Mouse (Mus musculus) gastrocnemius, postnatal 25 days (tissue): Measurements from ENCODE around the gene Sass6. TPM values are rescaled to one million over a fixed set of nuclear protein-coding genes. Genes with fewer than 3 reads are reported as not detected.
"Not testable (repeated sequence)": the region's sequence is repeated elsewhere in the genome, so short reads cannot be mapped to it uniquely, and the experiment has no call there.

Source experiments
- DNase-seq: peaks from one replicate; pipeline ENCODE4 v3.0.0; 2022
- total RNA-seq, 2 experiments: library from RNA; stranded (reverse); gene quantifications; 1 replicate in 1 of 2; 2 replicates in 1 of 2; pipeline ENCODE4 v1.2.3; 2021

The Sass6 gene
- total RNA-seq, 2 experiments from 2014 or later, result 1.5 to 3.6 TPM

DNA sequence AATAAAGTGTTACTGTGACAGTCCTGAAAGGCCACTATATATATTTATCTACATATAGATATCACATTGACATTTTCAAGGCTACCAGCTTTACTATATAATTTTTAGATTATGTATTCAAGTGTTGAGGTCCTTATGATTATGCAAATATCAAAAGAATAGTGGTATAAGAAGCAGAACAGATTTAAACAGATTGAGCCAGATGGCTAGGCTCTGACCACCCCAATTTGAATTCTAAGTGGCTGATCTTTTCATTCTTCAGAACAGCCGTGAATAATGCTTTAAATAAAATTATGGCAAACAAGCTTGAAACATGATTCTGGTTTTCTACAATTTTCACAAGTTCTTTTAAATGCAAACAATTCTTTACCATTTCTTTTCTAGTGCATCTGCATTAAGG is 36.7 kb downstream of the Sass6 start:
- no peak for DNase-seq

GRCm38 (mm10) chr3:116632971-116633370 is 38.2 kb downstream of the Sass6 start:
- DNase-seq, result no peak

- DNase-seq, result no peak
Measured at GRCm38 (mm10) chr3:116634091-116634490, 39.3 kb downstream of the Sass6 start.

- DNase-seq, result no peak
Measured at GRCm38 (mm10) chr3:116634853-116635252, 40.1 kb downstream of the Sass6 start.

DNA sequence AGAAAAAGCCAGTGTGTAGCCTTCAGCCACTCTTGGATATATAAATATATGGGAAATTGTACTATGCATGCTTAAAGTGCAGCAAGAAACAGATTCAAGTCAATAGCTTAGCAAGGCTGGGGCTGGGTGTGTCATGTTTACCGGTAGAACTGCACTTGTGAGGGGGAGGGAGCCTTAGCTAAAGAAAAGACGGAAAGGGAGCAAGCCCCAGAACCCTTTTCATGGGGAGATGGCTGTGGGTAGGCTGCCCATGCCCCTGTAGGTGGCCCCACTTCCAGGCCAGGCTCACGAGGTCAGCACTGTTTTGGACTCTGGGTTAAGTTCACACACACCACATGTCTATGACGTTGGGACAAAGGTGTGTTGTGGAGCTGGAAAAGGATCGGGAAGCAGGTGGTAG is 41.0 kb downstream of the Sass6 start:
- DNase-seq, result no peak

- DNase-seq, result no peak
Measured at GRCm38 (mm10) chr3:116637693-116638476, 43.1 kb downstream of the Sass6 start.

GRCm38 (mm10) chr3:116638572-116638971 is 43.8 kb downstream of the Sass6 start:
- DNase-seq, result no peak

DNA sequence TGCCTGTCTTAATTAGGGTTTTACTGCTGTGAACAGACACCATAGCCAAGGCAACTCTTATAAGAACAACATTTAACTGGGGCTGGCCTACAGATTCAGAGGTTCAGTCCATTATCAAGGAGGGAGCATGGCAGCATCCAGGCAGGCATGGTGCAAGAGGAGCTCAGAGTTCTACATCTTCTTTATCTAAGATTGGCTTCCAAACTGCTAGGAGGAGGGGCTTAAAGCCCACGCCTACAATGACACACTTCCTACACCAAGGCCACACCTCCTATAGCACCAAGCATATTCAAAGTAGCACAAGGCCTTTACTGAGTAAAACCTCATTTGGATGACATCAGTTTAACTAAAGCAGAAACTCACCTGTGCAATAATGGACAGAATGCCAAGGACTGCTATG is 45.2 kb downstream of the Sass6 start:
- no peak for DNase-seq

GRCm38 (mm10) chr3:116641811-116642371 is 47.1 kb downstream of the Sass6 start:
- DNase-seq, result no peak

DNA sequence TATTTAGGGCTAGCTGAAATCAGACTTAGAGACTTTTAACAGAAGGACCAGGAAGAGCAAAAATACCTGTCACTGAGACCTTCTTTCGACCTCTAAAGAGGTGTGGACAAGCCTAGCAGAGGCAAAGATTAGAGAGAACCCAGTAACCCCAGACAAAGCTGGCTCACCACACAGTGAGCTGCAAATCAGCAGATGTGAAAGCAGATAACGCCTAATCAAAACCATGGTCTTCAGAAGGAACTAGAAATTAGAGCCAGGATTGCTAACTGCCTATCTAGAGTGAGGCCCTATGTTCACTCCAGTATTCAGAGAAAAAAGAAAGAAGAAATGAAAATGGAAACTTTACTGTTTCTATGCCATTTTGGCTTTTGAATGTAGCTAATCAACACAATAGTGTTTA is 47.6 kb downstream of the Sass6 start:
- no peak for DNase-seq

DNA sequence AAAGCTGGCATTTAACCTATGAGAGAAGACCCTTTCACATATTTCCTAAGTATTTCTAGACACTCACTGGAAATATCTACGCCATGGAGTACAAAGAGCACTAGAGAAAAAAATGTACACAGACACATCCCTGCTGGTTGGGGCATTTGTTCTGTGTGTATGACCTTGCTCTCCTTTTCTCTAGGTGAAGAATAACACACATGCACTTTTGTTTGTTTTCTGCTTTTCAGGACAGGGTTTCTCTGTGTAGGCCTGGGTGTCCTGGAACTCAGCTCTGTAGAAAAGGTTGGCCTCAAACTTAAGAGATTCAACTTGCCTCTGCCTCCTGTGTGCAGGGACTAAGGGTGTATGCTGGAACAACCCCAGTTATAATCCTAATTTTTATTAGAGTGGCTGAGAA is 51.6 kb downstream of the Sass6 start:
- no peak for DNase-seq

DNA sequence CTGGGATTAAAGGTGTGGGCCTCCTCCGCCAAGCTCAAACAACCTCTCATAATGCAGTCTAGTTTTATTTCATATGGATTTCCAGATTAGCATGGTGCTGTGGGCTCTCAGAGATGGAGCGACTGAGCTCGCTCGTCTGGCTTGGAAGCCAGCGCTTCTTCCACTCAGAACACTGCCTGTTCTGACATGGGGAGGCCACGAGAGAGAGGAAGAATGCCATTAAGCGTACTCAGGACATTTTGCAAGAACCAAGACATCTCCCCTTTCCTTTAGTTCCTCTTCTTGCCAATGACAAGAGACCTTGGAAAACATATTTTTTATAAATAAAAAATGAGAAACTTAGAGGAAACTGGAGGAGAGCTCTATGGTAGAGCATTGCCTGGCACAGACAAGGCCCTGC is 54.0 kb downstream of the Sass6 start:
- DNase-seq, result no peak

DNA sequence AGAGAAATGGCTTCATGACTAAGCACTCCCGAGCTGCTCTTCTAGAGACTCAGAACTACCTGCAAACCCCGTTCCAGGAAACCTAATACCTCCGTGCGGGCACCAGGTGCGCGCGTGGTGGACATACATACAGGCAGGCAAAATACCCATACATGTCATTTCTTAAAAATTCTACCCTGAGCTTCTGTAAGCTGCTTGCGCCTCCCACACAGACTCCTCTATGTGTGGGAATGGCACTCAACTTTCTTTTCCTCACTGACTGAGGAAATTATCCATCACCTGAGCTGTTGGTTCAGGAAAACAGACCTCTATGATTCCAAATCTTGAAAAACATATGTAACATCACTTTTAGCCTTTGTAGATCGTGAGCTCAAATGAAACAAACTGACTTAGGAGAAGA is 55.9 kb downstream of the Sass6 start:
- no peak for DNase-seq

GRCm38 (mm10) chr3:116652033-116652446 is 57.3 kb downstream of the Sass6 start:
- DNase-seq, result no peak

DNA sequence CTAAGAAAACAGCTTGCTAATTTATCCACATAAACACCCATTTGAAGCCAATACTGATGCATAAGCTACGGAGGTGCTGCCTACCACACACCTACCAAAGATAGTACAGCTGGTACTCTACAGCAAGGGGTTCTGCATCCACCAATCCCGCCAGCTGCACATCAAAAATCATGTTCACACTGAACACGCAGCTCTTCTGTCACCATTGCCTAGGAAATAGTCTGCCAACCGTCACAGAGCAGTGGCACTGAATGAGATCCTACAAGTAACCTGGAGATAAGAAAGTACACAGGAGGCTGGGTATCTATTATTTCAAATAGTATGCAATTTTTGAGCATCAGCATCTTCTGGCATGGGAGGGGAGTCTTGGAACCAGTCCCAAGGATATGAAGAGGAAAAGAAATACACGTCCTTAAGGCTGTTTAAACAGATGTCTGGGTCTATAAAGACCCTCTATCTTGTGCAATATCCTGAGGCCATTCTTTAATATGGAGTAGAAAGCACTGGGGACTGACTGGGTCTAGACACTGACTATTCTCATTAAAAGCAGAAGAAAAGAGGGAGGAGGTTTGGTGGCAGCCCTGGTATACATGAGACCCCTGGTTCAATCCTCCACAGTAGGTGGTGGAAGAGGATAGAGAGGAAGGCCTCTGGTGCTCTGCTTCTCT is 58.6 kb downstream of the Sass6 start:
- no peak for DNase-seq

- not testable (repeated sequence) for DNase-seq
Measured at GRCm38 (mm10) chr3:116654051-116654450, 59.3 kb downstream of the Sass6 start.

DNA sequence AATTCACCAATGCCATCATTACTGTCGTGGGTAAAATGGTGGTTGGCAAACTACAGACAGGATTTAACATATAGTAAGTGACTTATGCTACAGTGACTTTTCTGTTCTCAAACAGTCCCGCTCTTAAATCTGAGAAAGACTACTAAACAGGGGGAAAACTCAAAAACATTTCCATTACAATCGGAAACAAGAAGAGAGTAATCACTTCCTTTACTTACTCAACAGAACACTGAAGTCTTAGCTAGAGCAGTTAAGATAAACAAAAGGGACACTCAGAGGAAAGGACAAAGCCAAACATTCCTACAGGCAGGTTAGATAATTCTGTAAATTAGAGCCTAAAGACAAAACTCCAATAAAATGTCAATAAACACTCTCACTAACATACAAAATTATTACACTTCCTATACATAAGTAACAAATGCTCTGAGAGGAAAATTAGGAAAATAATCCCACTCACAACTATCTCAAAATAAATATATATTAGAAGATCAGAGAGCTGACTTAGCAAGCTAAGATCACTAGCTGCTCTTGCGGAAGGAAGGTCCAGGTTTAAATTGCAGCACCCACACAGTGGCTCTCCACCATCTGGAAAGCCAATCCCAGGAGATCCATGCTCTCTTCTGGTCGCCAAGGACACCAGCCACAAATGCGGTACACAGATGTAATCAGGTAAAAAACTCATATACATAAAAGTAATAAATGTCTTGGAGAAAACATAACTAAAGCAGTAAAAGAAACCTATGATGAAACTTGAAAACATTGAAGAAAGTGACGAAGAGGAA is 61.6 kb downstream of the Sass6 start:
- no peak for DNase-seq

- no peak for DNase-seq
Measured at GRCm38 (mm10) chr3:116658928-116659565, 64.3 kb downstream of the Sass6 start.

- no peak for DNase-seq
Measured at GRCm38 (mm10) chr3:116659856-116660430, 65.2 kb downstream of the Sass6 start.

- no peak for DNase-seq
Measured at GRCm38 (mm10) chr3:116661288-116661869, 66.6 kb downstream of the Sass6 start.

- DNase-seq, result no peak
Measured at GRCm38 (mm10) chr3:116661870-116662414, 67.2 kb downstream of the Sass6 start.
